Mouse (Mus musculus) cortical plate, adult 2 months (tissue): ENCODE results near the gene Creld2. TPM values are rescaled to one million over a fixed set of nuclear protein-coding genes. Genes with fewer than 3 reads are reported as not detected.

Experiments used
- H3K27ac ChIP-seq: fragments of 200-500 bp; 2 replicates; pipeline ENCODE4 v1.5.1; 2012; ENCODE audit warnings: low read length, control low read depth, inconsistent platforms; ENCODE audit not compliant: insufficient read depth
- H3K4me1 ChIP-seq: fragments of 200-500 bp; 2 replicates; pipeline ENCODE4 v1.6.1; 2011; ENCODE audit warnings: low read length; ENCODE audit not compliant: control insufficient read depth, insufficient read depth
- H3K4me3 ChIP-seq: fragments of 200-500 bp; 2 replicates; pipeline ENCODE4 v1.5.1; 2011; ENCODE audit warnings: mild to moderate bottlenecking, low read length, control low read depth; ENCODE audit not compliant: insufficient read depth
- CTCF ChIP-seq: fragments of 200-500 bp; IDR thresholded peaks from 2 replicates; pipeline ENCODE4 v1.5.1; 2011; ENCODE audit warnings: mild to moderate bottlenecking, control low read depth, low read length; ENCODE audit not compliant: insufficient read depth; ENCODE audit errors: extremely low read depth
- POLR2A ChIP-seq: fragments of 200-500 bp; IDR thresholded peaks from 2 replicates; pipeline ENCODE4 v1.6.1; 2011; ENCODE audit warnings: mild to moderate bottlenecking, low read length, control low read depth; ENCODE audit not compliant: insufficient read depth; ENCODE audit errors: extremely low read depth
- polyA plus RNA-seq: library from polyadenylated mRNA; depleted of rRNA; stranded (reverse); fragments of >200 nt; gene quantifications from 2 replicates; pipeline ENCODE4 v1.2.3, GENCODE M21; 2012; rRNA removed

The Creld2 gene
- polyA plus RNA-seq, 1 experiment, result 26.6 TPM

DNA sequence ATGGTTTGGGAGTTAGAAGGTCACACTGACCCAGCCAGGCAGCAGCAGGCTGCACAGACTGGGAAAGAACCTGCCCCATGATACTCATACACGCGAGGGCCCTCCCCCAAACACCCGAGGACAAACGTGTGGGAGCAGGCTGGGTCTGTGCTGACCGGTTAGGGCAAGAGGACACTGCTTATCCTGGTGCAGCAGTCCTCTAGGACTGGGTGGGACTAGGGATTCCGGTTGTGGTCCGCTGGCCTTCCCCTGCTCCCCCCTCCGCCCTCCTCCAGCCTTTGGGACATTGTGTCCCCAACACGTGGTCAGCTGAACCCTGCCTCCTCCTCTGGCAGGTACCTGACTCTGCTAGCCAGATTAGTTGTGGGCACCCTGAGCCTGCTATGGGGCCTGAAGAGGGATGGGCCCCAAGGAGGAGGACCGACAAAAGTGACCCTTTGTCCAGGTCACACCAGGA lies 56.2 kb downstream of the Creld2 start:
- Histone ChIP-seq H3K4me1 (peaks cover 2% of the 10 kb centered on the region; the same call in 1 of the 2 replicates), H3K4me3 (no peak overlapping the region), H3K27ac (no peak overlapping the region)
- TF ChIP-seq POLR2A (no peak), CTCF (no peak)

Other genes with a start within 250 kb of the Creld2 start
- gene Zdhhc25, start 219.3 kb upstream of the Creld2 start, polyA plus RNA-seq, result not detected in 2 replicates
- gene Brd1, start 85.4 kb upstream of the Creld2 start, polyA plus RNA-seq, result 18.0 and 19.5 TPM in 2 replicates
- 5.1 and 5.5 TPM in 2 replicates for gene Zbed4, start 68.0 kb upstream of the Creld2 start, polyA plus RNA-seq
- gene Alg12, start 328 bp upstream of the Creld2 start, polyA plus RNA-seq, result 17.0 and 17.5 TPM in 2 replicates
- 14.2 and 16.7 TPM in 2 replicates for gene Pim3, start 42.5 kb downstream of the Creld2 start, polyA plus RNA-seq
- 1.6 and 2.2 TPM in 2 replicates for gene Ttll8, start 134.8 kb downstream of the Creld2 start, polyA plus RNA-seq
- gene Mlc1, start 159.4 kb downstream of the Creld2 start, polyA plus RNA-seq, result 155 and 162 TPM in 2 replicates
- gene Mov10l1, start 163.3 kb downstream of the Creld2 start, polyA plus RNA-seq, result not detected in 2 replicates
- gene Panx2, start 240.1 kb downstream of the Creld2 start, polyA plus RNA-seq, result 105 and 116 TPM in 2 replicates